Mouse (Mus musculus) adrenal gland, postnatal 14 days (tissue): ENCODE data around the gene Radil. TPM values are rescaled to one million over a fixed set of nuclear protein-coding genes. Genes with fewer than 3 reads are reported as not detected.

Experiments used
- DNase-seq: peaks from one replicate; pipeline ENCODE4 v3.0.0; 2021; ENCODE audit warnings: mixed read lengths
- total RNA-seq: library from RNA; stranded (reverse); gene quantifications from 2 replicates; pipeline ENCODE4 v1.2.3, GENCODE M21; 2021

Radil gene
- total RNA-seq, 1 experiment from 2014 or later, result 8.1 TPM

GRCm38 (mm10) chr5:142448076-142448475, 102.8 kb downstream of the Radil start:
- DNase-seq, result peak; percentile 92

GRCm38 (mm10) chr5:142445709-142446108, 105.2 kb downstream of the Radil start:
- DNase-seq, result peak; percentile 67

GRCm38 (mm10) chr5:142444791-142445531, 105.9 kb downstream of the Radil start:
- peak; percentile 82 for DNase-seq

GRCm38 (mm10) chr5:142443994-142444393, 106.9 kb downstream of the Radil start:
- no peak for DNase-seq

- no peak for DNase-seq
These were observed 107.4 kb downstream of the Radil start for GRCm38 (mm10) chr5:142443514-142443913.

- DNase-seq, result no peak
These were observed 108.9 kb downstream of the Radil start for GRCm38 (mm10) chr5:142442045-142442440.

- no peak for DNase-seq
These were observed 109.4 kb downstream of the Radil start for GRCm38 (mm10) chr5:142441332-142442044.

GRCm38 (mm10) chr5:142440451-142441147, 110.3 kb downstream of the Radil start:
- peak; percentile 95 for DNase-seq

- no peak for DNase-seq
These were observed 110.9 kb downstream of the Radil start for GRCm38 (mm10) chr5:142439911-142440432.

GRCm38 (mm10) chr5:142438380-142438938, 112.4 kb downstream of the Radil start:
- DNase-seq, result no peak

- no peak for DNase-seq
These were observed 115.2 kb downstream of the Radil start for GRCm38 (mm10) chr5:142435736-142436135.

Other genes with a start within 250 kb of the Radil start
- gene Foxk1, start 149.6 kb downstream of the Radil start, total RNA-seq, result 20.2 and 26.4 TPM in 2 replicates
- gene Ap5z1, start 87.2 kb downstream of the Radil start, total RNA-seq, result 12.5 and 15.7 TPM in 2 replicates
- 0.19 and 0.33 TPM in 2 replicates for gene Papolb, start 21.0 kb downstream of the Radil start, total RNA-seq
- 39.2 and 59.5 TPM in 2 replicates for gene Mmd2, start 57.7 kb upstream of the Radil start, total RNA-seq
- 98.5 and 109 TPM in 2 replicates for gene Wipi2, start 76.6 kb upstream of the Radil start, total RNA-seq
- gene Slc29a4, start 141.4 kb upstream of the Radil start, total RNA-seq, result 19.5 and 22.6 TPM in 2 replicates